Mouse (Mus musculus): ENCODE measurements around the gene Zfp113. TPM values are rescaled to one million over a fixed set of nuclear protein-coding genes. Genes with fewer than 3 reads are reported as not detected.

Zfp113 gene
- polyA plus RNA-seq (2016; fragmentation: Nextera tagmentation; extraction: Ambion mirVana) = 4.8 and 5.7 TPM in 2 replicates

DNA sequence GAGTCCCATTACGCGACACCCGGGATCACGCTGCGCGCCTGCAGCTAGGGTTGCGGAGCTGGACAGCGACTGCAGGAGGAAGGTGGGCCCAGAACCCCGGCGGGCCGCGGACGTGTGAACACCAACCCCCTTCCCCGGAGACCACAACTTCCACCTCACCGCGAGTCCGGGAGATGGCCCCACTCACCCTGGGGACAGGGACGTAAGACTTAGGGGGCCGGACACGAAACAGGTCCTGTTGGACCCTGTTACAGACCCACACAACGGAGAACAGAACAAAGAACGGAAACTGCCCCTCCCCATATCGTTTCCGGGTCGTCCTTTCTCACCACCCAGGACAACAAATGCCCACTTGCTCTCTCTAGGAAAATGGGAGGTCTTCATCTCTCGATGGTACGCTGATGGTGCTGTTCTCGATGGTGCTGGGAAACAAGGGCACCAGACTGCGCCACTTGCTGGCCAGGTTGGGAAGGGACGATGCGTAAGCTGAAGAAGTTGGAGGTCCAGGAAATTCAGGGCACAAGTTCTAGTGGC lies at the start of gene Zfp113:
Gene Zfp113 (minus strand): TSS at position 302 of the 534 bp plus-strand sequence.
- no peaks in the 10 kb centered on the region for H3K27me3 ChIP-seq (replicated peaks)
- peak within 1 kb of the TSS; percentile 82 for H3K27ac ChIP-seq
- H3K4me3 ChIP-seq = peak within 1 kb of the TSS; percentile 84
- H3K4me1 ChIP-seq = peaks cover 19% of the 10 kb centered on the region
- H3K9me3 ChIP-seq (replicated peaks) = no peaks in the 10 kb centered on the region
- peak within 1 kb of the TSS; percentile 79 for H3K4me2 ChIP-seq
- H3K9ac ChIP-seq = peak within 1 kb of the TSS; percentile 84
- WGBS (ENCODE audit: insufficient replicate concordance) = under 1% methylated on average over 31 of the region's 31 CpGs
- peak; percentile 97 for ATAC-seq
- peaks cover 24% of the 10 kb centered on the region for H3K36me3 ChIP-seq

DNA sequence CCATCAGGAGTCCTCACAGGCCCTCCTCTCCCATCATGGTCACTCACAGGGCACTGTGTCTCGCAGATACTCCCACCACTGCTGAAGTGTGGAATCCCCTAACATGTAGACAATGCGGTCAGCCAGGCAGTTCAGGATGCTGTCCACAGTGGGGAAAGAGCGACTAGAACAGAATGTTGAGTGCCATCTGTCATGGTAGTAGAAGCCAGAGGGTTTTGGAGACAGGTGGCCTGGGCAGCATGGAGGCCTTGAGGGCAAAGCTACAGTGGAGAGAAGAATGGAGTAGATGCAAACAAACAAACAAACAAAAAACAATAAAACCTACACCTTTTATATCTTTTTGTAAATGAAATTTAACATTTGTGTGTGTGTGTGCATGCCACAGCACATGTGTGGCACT lies 46.5 kb upstream of the Zfp113 start:
- Histone ChIP-seq H3K9me3 (replicated peaks) (peaks cover 8% of the 10 kb centered on the region; the same call in 1 of the 2 replicates), H3K4me2 (no peak overlapping the region), H3K27me3 (replicated peaks) (no peaks in the 10 kb centered on the region), H3K9ac (no peak overlapping the region), H3K36me3 (no peaks in the 10 kb centered on the region), H3K4me3 (no peak overlapping the region), H3K4me1 (no peaks in the 10 kb centered on the region), H3K27ac (no peak overlapping the region)
- WGBS (ENCODE audit: insufficient replicate concordance) = 73% methylated on average over 3 of the region's 3 CpGs
- no peak for ATAC-seq

DNA sequence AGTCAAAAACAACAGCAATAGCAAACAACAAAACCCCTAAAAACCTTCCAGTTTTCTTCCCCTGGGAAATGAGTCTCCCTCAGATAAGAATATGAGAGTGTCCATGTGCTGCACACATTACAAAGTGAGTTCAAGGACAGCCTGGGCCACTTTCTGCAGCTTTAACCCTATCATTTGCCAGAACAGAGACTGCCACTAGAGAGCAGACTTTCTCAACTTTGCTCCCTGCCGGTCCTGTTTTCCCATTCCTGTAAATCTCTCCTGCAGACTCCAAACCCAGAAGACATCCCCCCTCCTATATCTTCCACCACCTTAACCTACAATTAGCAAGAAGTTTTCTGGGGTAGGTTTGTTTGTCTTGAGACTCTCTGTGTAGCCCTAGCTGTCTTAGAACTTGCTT lies 44.0 kb upstream of the Zfp113 start:
- Histone ChIP-seq H3K9me3 (replicated peaks) (peaks cover 5% of the 10 kb centered on the region; the same call in 1 of the 2 replicates), H3K36me3 (no peaks in the 10 kb centered on the region), H3K4me2 (no peak overlapping the region), H3K27ac (no peak overlapping the region), H3K9ac (no peak overlapping the region), H3K27me3 (replicated peaks) (no peaks in the 10 kb centered on the region), H3K4me3 (no peak overlapping the region), H3K4me1 (peaks cover 11% of the 10 kb centered on the region)
- ATAC-seq = no peak
- 9% methylated on average over 1 of the region's 1 CpGs for WGBS (ENCODE audit: insufficient replicate concordance)

DNA sequence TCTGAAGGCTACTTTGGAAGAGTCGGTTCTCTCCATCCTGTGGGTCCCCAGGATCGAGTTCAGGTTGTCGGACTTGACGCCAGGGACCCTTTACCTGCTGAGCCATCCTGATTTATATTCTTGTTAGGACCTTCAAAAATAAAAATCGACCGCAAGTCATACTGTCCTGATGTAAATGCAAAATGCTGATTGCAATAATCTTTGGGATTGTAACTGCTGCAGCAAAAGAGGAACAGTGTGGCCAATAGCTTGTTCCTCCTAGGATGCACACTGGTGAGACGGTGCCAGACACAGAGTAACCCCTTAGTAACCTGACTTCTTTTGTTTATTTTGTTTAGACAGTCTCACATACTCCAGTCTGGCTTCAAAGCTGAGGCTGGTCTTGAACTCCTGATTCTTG lies 39.9 kb upstream of the Zfp113 start:
- no peak overlapping the region for H3K27ac ChIP-seq
- peaks cover 29% of the 10 kb centered on the region for H3K36me3 ChIP-seq
- H3K9me3 ChIP-seq (replicated peaks) = no peaks in the 10 kb centered on the region
- peak overlapping the region; percentile 78 for H3K4me3 ChIP-seq
- peak overlapping the region; percentile 99 for H3K4me2 ChIP-seq
- H3K27me3 ChIP-seq (replicated peaks) = no peaks in the 10 kb centered on the region
- no peak for ATAC-seq
- 67% methylated on average over 7 of the region's 7 CpGs for WGBS (ENCODE audit: insufficient replicate concordance)
- H3K4me1 ChIP-seq = peaks cover 20% of the 10 kb centered on the region
- H3K9ac ChIP-seq = no peak overlapping the region

DNA sequence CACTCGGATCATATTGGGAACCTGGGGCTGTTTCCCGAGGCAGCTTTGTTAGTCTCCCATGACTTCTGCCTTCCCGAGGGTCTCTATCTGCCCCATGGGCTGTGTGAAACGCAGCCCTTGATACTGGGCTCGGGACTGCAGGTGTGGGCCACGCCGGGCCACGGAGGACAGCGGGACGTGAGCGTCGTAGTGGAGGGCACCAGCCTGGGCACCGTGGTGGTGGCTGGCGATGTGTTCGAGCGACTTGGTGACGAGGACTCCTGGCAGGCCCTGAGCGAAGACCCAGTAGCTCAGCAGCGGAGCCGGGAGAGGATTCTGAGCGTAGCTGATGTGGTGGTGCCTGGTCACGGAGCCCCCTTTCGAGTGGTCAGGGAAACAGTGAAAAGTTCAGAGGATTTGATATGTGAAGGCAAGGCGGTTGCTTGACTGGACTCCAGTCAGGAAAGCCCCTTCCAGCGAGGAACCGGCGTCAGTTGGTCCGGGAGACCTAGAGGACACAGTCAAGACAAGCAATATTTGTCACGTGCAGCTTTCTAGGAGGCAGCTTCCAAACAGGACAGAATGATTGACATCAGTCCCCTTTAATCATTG lies 39.3 kb upstream of the Zfp113 start:
- Histone ChIP-seq H3K36me3 (peaks cover 35% of the 10 kb centered on the region), H3K4me1 (peaks cover 20% of the 10 kb centered on the region), H3K27me3 (replicated peaks) (no peaks in the 10 kb centered on the region), H3K9me3 (replicated peaks) (no peaks in the 10 kb centered on the region), H3K27ac (peak overlapping the region; percentile 80), H3K4me2 (peak overlapping the region; percentile 99), H3K9ac (peak overlapping the region; percentile 89), H3K4me3 (peak overlapping the region; percentile 78)
- peak; percentile 58 for ATAC-seq
- 2% methylated on average over 29 of the region's 29 CpGs for WGBS (ENCODE audit: insufficient replicate concordance)

DNA sequence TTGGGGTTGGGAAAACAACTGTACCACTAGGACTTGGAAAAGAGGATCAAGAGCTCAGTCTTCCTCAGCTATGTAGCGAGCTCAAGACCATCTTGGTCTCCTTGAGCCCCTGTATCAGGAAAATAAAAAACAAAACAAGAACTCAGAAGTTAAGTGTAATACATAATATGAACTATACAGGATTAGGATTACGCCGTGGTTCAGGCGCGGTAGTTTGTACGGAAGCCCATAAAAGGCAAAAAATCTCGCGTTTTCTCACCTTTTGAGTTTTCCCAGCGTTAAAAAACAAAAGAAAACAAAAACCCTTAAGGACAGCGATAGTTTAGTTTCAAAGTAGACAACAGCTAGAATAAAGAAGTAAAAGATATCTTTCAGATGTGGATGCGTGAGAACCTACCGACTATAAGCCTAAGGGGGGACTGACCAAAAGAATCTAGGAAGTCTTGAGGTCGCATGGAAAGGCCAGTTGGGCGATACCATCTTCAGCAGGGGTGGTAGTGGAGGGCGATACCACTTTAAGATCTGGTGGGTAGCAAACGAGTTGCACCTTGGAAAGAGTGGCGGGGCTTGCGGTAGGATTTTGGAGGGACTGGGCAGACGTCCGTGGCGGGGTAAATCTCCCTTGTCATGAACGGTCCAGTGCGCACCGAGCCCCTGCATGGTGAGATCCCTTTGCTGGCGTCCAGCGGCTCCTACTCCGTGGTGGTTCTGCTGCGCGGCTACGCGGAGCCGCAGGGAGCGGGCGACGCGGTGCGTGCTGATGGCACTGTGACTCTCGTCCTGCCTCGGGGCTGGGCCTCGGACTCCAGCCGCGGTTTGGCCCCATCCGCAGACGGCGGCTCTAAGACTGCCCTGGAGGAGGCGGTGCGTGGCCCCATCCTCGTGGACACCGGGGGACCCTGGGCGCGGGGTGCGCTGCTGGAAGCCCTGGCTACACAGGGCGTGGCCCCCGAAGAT lies 38.5 kb upstream of the Zfp113 start, which contains the start of gene Mblac1:
Gene Mblac1 (plus strand): TSS at position 544 of the 957 bp plus-strand sequence.
- H3K36me3 ChIP-seq = peaks cover 35% of the 10 kb centered on the region
- 5% methylated on average over 54 of the region's 54 CpGs for WGBS (ENCODE audit: insufficient replicate concordance)
- ATAC-seq = peak; percentile 84

DNA sequence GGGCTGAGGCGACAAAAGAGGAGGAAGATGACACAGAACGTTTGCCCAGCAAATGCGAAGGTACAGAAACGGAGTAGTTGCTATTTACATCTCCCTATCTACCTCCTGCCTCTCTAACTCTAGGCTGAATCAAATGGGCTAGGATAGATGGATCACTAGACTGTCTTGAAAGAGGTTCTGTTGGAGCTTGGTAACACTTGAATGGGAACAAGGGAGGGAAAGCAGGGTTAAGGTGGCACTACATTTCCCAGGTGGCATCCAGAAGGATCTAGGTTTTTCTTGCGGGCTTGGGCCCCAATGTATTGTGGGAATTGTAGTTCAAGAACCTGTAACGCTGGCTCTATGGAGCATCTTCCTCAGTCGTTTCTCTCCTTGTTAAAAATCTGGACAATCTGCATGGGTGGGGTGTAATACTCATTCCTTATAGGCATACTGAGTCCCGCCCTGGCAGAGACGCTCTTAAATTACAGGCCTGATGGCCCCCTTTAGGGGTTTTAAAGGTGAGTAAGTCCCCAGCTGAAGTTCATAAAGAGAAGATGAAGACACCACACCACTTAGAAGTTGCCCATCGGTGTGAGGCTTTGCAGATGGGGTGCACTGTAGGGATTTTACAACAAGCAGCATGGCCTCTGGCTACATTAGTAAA lies 32.2 kb upstream of the Zfp113 start:
- no peaks in the 10 kb centered on the region for H3K27me3 ChIP-seq (replicated peaks)
- peaks cover 34% of the 10 kb centered on the region for H3K4me1 ChIP-seq
- H3K4me3 ChIP-seq = peak overlapping the region; percentile 86
- peak overlapping the region; percentile 85 for H3K9ac ChIP-seq
- peak; percentile 81 for ATAC-seq
- no peaks in the 10 kb centered on the region for H3K9me3 ChIP-seq (replicated peaks)
- peak overlapping the region; percentile 85 for H3K27ac ChIP-seq
- peak overlapping the region; percentile 80 for H3K4me2 ChIP-seq
- H3K36me3 ChIP-seq = peaks cover 46% of the 10 kb centered on the region
- WGBS (ENCODE audit: insufficient replicate concordance) = under 1% methylated on average over 10 of the region's 10 CpGs

More for the DNA sequence above, 38.5 kb upstream of the Zfp113 start, which contains the start of gene Mblac1:
- Histone ChIP-seq H3K27me3 (replicated peaks) (no peaks in the 10 kb centered on the region), H3K4me1 (peaks cover 20% of the 10 kb centered on the region), H3K4me2 (peak within 1 kb of the TSS; percentile 99), H3K4me3 (peak within 1 kb of the TSS; percentile 78), H3K9me3 (replicated peaks) (no peaks in the 10 kb centered on the region), H3K27ac (peak within 1 kb of the TSS; percentile 80), H3K9ac (peak within 1 kb of the TSS; percentile 89)

DNA sequence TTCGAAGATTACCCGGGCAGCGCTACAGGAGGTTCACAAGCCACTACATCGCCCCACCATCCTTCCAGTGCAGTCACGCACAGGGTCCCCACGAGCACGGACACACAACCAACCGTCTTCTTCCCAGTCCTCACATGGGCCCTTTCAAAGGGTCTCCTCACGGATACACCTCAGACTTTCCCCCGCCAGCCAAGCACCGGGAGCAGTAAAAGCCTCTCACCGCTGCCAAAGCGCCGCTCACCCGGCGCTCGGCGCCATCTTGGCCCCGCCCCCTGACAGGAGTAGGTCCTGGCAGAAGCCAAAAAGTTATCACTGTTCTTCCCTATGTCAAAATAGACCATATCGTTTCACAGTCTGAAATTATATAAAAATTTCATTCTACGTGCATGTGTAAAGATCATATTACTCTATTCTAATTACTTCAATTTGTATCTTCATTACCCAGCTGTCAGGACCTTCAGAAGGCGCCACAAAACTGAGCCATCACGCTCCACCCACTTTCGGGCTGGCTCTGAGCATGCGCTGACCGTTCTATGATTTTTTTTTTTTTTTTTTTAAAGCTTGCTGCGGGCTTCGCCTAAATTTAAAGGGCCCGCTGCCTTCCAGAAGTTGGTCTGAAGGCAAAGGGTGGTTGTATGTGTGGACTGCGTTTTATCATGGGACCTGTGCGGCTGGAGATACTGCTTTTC lies 31.6 kb upstream of the Zfp113 start, which contains the start of the genes Taf6 and Cnpy4:
Gene Taf6 (minus strand): TSS at position 502 of the 689 bp plus-strand sequence.
Gene Cnpy4 (plus strand): TSS at position 536 of the 689 bp plus-strand sequence.
- peak; percentile 83 for ATAC-seq
- Histone ChIP-seq H3K9me3 (replicated peaks) (no peaks in the 10 kb centered on the region), H3K27me3 (replicated peaks) (no peaks in the 10 kb centered on the region), H3K4me1 (peaks cover 34% of the 10 kb centered on the region), H3K36me3 (peaks cover 46% of the 10 kb centered on the region), H3K4me2 (peak within 1 kb of the TSS; percentile 80), H3K27ac (peak within 1 kb of the TSS; percentile 85), H3K4me3 (peak within 1 kb of the TSS; percentile 86), H3K9ac (peak within 1 kb of the TSS; percentile 85)
- under 1% methylated on average over 31 of the region's 31 CpGs for WGBS (ENCODE audit: insufficient replicate concordance)

DNA sequence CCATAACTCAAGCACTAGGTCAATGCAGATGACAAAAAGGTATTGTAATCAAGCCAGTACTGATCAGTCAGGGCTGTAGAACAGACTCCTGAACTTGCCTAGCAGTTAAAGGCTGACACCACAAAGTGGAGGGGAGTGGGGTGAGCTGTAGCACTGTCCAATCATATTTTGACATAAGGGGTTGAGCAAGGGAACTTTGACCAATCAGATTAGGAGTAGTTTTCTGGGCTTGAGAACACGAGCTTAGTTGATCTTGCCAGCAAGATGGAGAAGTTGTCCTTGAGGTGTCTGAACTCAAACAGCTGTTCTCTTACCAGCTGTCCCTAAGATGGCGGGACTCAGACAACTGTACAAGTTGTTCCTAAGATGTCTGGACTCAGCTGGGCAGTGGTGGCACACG lies 17.7 kb upstream of the Zfp113 start:
- no peak for ATAC-seq
- Histone ChIP-seq H3K4me2 (peak overlapping the region; percentile 92), H3K4me3 (peak overlapping the region; percentile 85; the same call in 1 of the 2 replicates), H3K9ac (peak overlapping the region; percentile 81), H3K9me3 (replicated peaks) (no peaks in the 10 kb centered on the region), H3K27ac (peak overlapping the region; percentile 99; the same call in 1 of the 2 replicates), H3K36me3 (peaks cover 68% of the 10 kb centered on the region), H3K27me3 (replicated peaks) (no peaks in the 10 kb centered on the region), H3K4me1 (peaks cover 40% of the 10 kb centered on the region)
- WGBS (ENCODE audit: insufficient replicate concordance) = 63% methylated on average over 3 of the region's 3 CpGs

DNA sequence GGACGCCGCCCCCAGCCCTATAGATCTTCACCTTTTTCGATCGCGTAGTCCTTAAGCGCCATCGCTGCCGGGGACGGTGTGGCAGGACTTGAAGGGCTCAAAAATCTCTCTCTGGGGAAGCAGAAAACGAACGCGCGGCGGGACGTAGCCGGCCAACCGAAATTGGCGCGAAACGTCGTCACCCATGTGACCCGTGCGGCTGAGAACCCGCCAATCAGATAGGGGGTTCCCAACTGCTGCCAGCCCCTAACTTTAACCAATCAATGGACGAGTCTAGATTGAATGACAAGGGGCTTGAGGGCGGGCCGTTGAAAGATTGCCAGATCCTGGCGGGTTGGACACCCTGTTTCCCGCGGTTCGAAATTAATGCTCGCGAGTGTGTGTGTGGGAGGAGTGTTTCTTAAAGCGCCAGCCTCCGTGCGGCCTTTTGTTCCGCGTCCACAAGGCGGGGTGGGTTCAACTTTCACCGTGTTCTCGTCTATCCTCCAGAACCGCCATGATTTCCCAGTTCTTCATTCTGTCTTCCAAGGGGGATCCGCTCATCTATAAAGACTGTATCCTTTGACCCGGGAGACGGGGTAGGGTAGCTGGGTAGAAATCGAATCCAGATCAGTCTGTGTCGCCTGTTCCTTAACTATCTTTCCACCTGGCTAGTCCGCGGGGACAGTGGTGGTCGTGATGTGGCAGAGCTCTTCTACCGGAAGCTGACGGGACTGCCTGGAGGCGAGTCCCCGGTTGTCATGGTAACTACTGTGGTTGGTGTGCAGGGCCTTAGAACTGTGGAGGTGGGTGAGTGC lies 16.3 kb upstream of the Zfp113 start, which contains the start of the genes Ap4m1 and Mcm7:
Gene Ap4m1 (plus strand): TSS at position 308 of the 797 bp plus-strand sequence.
Gene Mcm7 (minus strand): TSS at position 728 of the 797 bp plus-strand sequence.
- H3K9me3 ChIP-seq (replicated peaks) = no peaks in the 10 kb centered on the region
- peak; percentile 88 for ATAC-seq
- peak within 1 kb of the TSS; percentile 85 for H3K4me3 ChIP-seq
- peak within 1 kb of the TSS; percentile 99 for H3K27ac ChIP-seq
- peaks cover 68% of the 10 kb centered on the region for H3K36me3 ChIP-seq
- H3K9ac ChIP-seq = peak within 1 kb of the TSS; percentile 94
- no peaks in the 10 kb centered on the region for H3K27me3 ChIP-seq (replicated peaks)
- peak within 1 kb of the TSS; percentile 92 for H3K4me2 ChIP-seq
- WGBS (ENCODE audit: insufficient replicate concordance) = under 1% methylated on average over 54 of the region's 54 CpGs
- peaks cover 49% of the 10 kb centered on the region for H3K4me1 ChIP-seq

Data from liver, embryonic 12.5 days (tissue).